Mouse (Mus musculus) liver, adult (tissue): Measurements from ENCODE around the gene Ptpa.
A peak's percentile ranks its signal among the peaks of the same experiment; 100 is the strongest.

Source experiments
- GATA4 ChIP-seq: IDR thresholded peaks from 2 replicates; pipeline ENCODE4 v1.6.1; 2014; ENCODE audit warnings: mild to moderate bottlenecking, low read length; ENCODE audit not compliant: insufficient replicate concordance

Gene Ptpa

GRCm38 (mm10) chr2:30395757-30396156 lies 20.1 kb upstream of the Ptpa start:
- no peak for TF ChIP-seq GATA4

- TF ChIP-seq GATA4: no peak
Measured at GRCm38 (mm10) chr2:30396246-30396645, 19.6 kb upstream of the Ptpa start.

- TF ChIP-seq GATA4: no peak
Measured at GRCm38 (mm10) chr2:30397986-30398512, 17.8 kb upstream of the Ptpa start.

GRCm38 (mm10) chr2:30399191-30400171 lies 16.4 kb upstream of the Ptpa start:
- TF ChIP-seq GATA4: no peak

GRCm38 (mm10) chr2:30401581-30401980 lies 14.3 kb upstream of the Ptpa start:
- TF ChIP-seq GATA4: no peak

GRCm38 (mm10) chr2:30402351-30402826 lies 13.4 kb upstream of the Ptpa start:
- TF ChIP-seq GATA4: no peak

- no peak for TF ChIP-seq GATA4
Measured at GRCm38 (mm10) chr2:30402843-30403242, 13.0 kb upstream of the Ptpa start.

- no peak for TF ChIP-seq GATA4
Measured at GRCm38 (mm10) chr2:30403870-30404269, 12.0 kb upstream of the Ptpa start.

GRCm38 (mm10) chr2:30407221-30407620 lies 8.6 kb upstream of the Ptpa start:
- TF ChIP-seq GATA4: no peak

- no peak for TF ChIP-seq GATA4
Measured at GRCm38 (mm10) chr2:30407778-30408177, 8.1 kb upstream of the Ptpa start.

GRCm38 (mm10) chr2:30408452-30409100 lies 7.3 kb upstream of the Ptpa start:
- TF ChIP-seq GATA4: no peak

- peak; percentile 74 for TF ChIP-seq GATA4
Measured at GRCm38 (mm10) chr2:30409454-30410176, 6.2 kb upstream of the Ptpa start.

GRCm38 (mm10) chr2:30413038-30413973 lies 2.5 kb upstream of the Ptpa start:
- TF ChIP-seq GATA4: no peak

- TF ChIP-seq GATA4: peak; percentile 26; the same call in 1 of the 2 replicates
Measured at GRCm38 (mm10) chr2:30414101-30414500, 1.7 kb upstream of the Ptpa start.
